Mouse (Mus musculus) heart, postnatal 0 days (tissue): ENCODE data around the gene Otud7b. TPM values are rescaled to one million over a fixed set of nuclear protein-coding genes. Genes with fewer than 3 reads are reported as not detected.

Source experiments
- ATAC-seq: fragments of 200-750 bp; cut with Nextera tagmentation; 2 replicates; pipeline ENCODE4 v1.8.0; 2017; ENCODE audit warnings: low read depth, moderate number of reproducible peaks, moderate library complexity; ENCODE audit not compliant: insufficient read depth
- DNase-seq: peaks from one replicate; pipeline ENCODE4 v3.0.0-alpha.2; 2016; ENCODE audit warnings: low spot score
- H3K27ac ChIP-seq: fragments of 300-500 bp; sonication (generic); 2 replicates; pipeline ENCODE4 v1.5.1; 2014; ENCODE audit warnings: low read depth, mild to moderate bottlenecking
- H3K27me3 ChIP-seq: fragments of 300-500 bp; sonication (generic); 2 replicates; pipeline ENCODE4 v1.6.1; 2014; ENCODE audit warnings: low read length, mixed read lengths; ENCODE audit not compliant: control insufficient read depth, insufficient read depth
- H3K36me3 ChIP-seq: fragments of 300-500 bp; sonication (generic); replicated peaks from 2 replicates; pipeline ENCODE4 v1.6.1; 2014; ENCODE audit warnings: low read length, mixed read lengths; ENCODE audit not compliant: control insufficient read depth, insufficient read depth
- H3K4me1 ChIP-seq: fragments of 300-500 bp; sonication (generic); 2 replicates; pipeline ENCODE4 v1.6.1; 2014; ENCODE audit warnings: antibody characterized with exemption; ENCODE audit not compliant: control insufficient read depth, insufficient read depth
- H3K4me2 ChIP-seq: fragments of 300-500 bp; sonication (generic); 2 replicates; pipeline ENCODE4 v1.6.1; 2014; ENCODE audit warnings: low read depth, mild to moderate bottlenecking, low read length, moderate library complexity
- H3K4me3 ChIP-seq: fragments of 300-500 bp; sonication (generic); 2 replicates; pipeline ENCODE4 v1.5.1; 2014; ENCODE audit warnings: low read depth, low read length
- H3K9ac ChIP-seq: fragments of 300-500 bp; sonication (generic); replicated peaks from 2 replicates; pipeline ENCODE4 v1.6.1; 2014; ENCODE audit warnings: low read depth, low read length, mixed read lengths
- H3K9me3 ChIP-seq: fragments of 300-500 bp; sonication (generic); replicated peaks from 2 replicates; pipeline ENCODE4 v1.6.1; 2016; ENCODE audit warnings: low read length; ENCODE audit not compliant: control insufficient read depth
- CTCF ChIP-seq: IDR thresholded peaks from 2 replicates; pipeline ENCODE4 v1.5.1; 2016; ENCODE audit warnings: antibody characterized with exemption, control low read depth, low read depth
- EP300 ChIP-seq: IDR thresholded peaks from 2 replicates; pipeline ENCODE4 v1.6.1; 2016; ENCODE audit warnings: antibody characterized with exemption, low read depth
- WGBS: fragments of 180-500 bp; shearing (Covaris S2); extraction: QIAGEN DNeasy Blood & Tissue Kit; methylation state at CpG from one replicate; pipeline ENCODE4 v1.1.7; 2014; 5-methylcytosine and 5-hydroxymethylcytosine counted together
- polyA plus RNA-seq: library from polyadenylated mRNA; unstranded; fragments of >200 nt; fragmentation: Nextera tagmentation; extraction: Ambion mirVana; gene quantifications from 2 replicates; pipeline ENCODE4 v1.2.1, GENCODE M21; 2015
- total RNA-seq: library from RNA; depleted of rRNA; stranded (reverse); fragments of >200 nt; gene quantifications from 2 replicates; pipeline ENCODE4 v1.2.3, GENCODE M21; 2014; ENCODE audit warnings: low replicate concordance

The Otud7b gene
- total and polyA plus RNA-seq, 2 experiments from 2014 or later = 16.8 to 21.9 TPM

DNA sequence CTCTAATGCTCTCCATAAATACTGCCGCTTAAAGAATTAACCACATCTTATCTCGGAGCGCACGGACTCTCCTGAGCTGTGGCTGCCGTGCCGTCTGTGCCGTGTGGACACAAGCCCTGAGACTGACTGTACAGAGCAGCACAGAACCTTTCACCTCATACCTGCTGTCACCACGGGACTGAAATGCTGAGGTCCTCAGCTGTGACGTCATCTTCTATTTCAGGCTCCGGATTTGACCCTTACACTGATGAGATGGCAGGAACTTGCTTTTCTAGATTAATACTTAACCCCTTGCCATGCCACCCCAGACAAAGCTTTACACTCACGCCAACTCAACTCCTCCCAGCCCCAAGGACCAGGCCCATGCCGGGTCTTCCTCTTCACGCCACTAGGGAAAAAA is 10.1 kb upstream of the Otud7b start:
- Histone ChIP-seq H3K4me3 (peak overlapping the region; percentile 27), H3K4me2 (peak overlapping the region; percentile 55), H3K4me1 (peaks cover 10% of the 10 kb centered on the region; the same call in 1 of the 2 replicates), H3K9ac (no peak overlapping the region), H3K9me3 (no peaks in the 10 kb centered on the region), H3K36me3 (no peaks in the 10 kb centered on the region), H3K27me3 (no peaks in the 10 kb centered on the region), H3K27ac (peak overlapping the region; percentile 54)
- DNase-seq (peak; percentile 74), ATAC-seq (peak; percentile 86)
- WGBS = 17% methylated on average over 13 of the region's 13 CpGs
- no peak for TF ChIP-seq EP300
- TF ChIP-seq CTCF = no peak

DNA sequence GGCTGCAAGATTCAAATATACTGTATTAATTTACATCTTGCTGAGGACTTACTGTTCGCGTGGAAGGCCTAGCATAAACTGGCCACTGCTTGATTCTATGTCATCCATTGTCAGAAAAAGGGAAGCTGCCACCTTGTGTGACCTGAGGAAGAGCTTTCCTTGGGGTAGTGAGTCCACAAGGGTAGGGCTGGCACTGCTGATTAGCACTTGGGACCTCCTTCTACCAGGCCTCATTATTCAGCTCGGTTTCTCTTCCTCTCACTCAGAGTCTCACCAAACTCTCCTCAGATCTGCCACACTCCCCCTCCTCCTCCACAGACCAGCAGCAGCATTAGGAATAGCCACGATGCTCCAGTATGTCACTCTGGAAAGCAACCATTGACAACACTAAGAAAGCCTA is 6.2 kb upstream of the Otud7b start:
- ATAC-seq = no peak
- no peak for DNase-seq
- Histone ChIP-seq H3K27ac (no peak overlapping the region), H3K9me3 (no peaks in the 10 kb centered on the region), H3K4me2 (no peak overlapping the region), H3K27me3 (no peaks in the 10 kb centered on the region), H3K36me3 (no peaks in the 10 kb centered on the region), H3K4me1 (peaks cover 10% of the 10 kb centered on the region; the same call in 1 of the 2 replicates), H3K9ac (no peak overlapping the region), H3K4me3 (no peak overlapping the region)
- TF ChIP-seq EP300 (no peak), CTCF (no peak)
- WGBS = 51% methylated on average over 4 of the region's 4 CpGs

DNA sequence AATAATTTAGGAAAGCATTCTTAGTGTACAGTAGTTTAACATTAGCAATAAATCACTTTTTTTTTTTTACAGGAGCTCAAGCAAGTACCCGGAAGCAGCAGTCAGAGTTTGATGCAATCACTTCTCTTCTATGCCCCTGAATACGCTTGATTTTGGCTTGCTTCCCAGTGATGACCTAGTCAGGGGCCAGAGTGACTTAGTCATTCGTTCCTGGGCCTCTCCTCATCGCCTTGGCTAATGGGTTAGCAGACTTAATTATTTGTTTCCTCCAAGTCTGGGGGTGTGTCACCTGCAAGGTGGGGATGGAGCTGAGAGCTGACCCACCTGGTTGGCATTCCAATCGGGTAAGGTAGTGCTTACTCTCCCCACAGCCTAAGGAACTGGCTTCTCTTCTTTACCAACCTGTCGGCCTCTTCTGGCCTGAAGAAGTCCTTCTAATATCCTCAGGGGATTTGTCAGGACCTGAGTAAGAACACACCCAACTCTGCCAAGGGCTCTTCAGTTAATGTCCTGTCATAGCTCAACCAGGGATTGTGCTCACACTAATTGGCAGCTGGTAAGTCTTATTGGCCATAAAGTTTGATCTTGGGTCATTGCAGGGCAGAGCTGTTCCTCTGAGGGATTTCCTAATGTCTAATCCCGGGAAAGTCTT is 5.6 kb upstream of the Otud7b start:
- DNase-seq (peak; percentile 60), ATAC-seq (no peak)
- no peak overlapping the region for H3K27ac ChIP-seq

DNA sequence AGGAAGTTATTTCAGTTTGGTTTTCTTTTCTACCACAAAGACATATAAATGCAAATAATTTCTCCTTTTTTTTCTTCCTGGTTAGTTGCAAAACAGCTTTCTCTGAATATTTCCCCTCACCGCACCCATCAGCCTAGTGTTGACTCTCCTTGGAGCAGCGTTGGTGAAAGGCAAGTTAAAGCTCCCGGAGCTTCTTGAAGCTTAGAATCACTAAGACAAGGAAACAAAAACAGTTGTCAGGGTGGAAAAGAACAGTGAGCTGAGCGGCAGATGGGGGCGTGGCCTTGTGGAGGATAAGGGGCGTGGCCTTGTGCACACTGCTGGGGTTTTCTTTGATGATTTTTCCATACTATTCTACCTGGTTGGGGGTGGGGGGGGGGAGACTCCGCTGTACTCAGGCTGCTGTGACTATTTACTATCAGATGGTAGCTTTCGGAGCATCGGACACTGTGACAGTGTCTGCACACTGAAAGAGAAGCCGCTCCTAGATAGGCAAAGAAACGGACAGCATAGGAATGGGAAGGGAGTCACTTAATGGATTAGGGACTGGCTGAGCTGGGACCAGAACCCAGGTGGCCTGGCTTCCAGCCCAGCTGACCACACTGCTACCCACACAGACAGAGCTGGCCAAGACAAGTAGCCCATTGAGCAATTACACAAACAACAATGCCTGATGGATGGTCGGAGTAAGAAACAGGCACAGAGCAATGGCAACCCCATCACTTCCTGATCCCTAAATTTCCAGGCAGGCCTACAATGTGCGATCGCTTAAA is 2.0 kb upstream of the Otud7b start:
- DNase-seq (peak; percentile 65), ATAC-seq (no peak)
- H3K4me3 ChIP-seq = peak overlapping the region; percentile 24
- peak overlapping the region; percentile 49 for H3K4me2 ChIP-seq
- no peak overlapping the region for H3K9ac ChIP-seq
- WGBS = 16% methylated on average over 14 of the region's 14 CpGs
- TF ChIP-seq CTCF (no peak), EP300 (no peak)
- no peaks in the 10 kb centered on the region for H3K36me3 ChIP-seq
- H3K9me3 ChIP-seq = no peaks in the 10 kb centered on the region
- H3K27ac ChIP-seq = no peak overlapping the region
- H3K27me3 ChIP-seq = no peaks in the 10 kb centered on the region
- H3K4me1 ChIP-seq = peaks cover 6% of the 10 kb centered on the region; the same call in 1 of the 2 replicates

More for the DNA sequence above, 5.6 kb upstream of the Otud7b start:
- TF ChIP-seq CTCF = no peak
- TF ChIP-seq EP300 = no peak
- Histone ChIP-seq H3K4me3 (no peak overlapping the region), H3K4me2 (no peak overlapping the region), H3K27me3 (no peaks in the 10 kb centered on the region), H3K36me3 (no peaks in the 10 kb centered on the region), H3K9me3 (no peaks in the 10 kb centered on the region), H3K9ac (no peak overlapping the region), H3K4me1 (peaks cover 4% of the 10 kb centered on the region; the same call in 1 of the 2 replicates)
- 31% methylated on average over 7 of the region's 7 CpGs for WGBS

DNA sequence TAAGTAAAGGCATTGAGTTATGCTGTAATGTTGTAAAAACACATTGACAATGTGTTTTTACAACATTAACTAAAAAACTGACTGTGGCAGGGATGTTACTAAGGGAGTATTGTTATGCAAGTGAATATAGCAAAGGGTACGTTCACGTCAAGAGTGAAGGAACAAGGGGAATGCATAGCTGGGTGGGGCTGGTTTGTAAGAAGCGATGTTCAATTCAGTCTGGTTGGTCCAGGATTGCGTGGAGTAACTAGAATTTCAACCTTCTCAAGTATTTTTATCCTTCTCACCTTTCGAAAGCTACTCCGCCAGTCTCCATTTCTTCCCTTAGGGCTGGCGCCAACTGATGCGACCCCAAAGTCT is 446 bp upstream of the Otud7b start:
- Histone ChIP-seq H3K27me3 (no peaks in the 10 kb centered on the region), H3K4me3 (peak overlapping the region; percentile 93), H3K4me2 (peak overlapping the region; percentile 85), H3K27ac (peak overlapping the region; percentile 94), H3K9ac (peak overlapping the region; percentile 90), H3K4me1 (peaks cover 6% of the 10 kb centered on the region; the same call in 1 of the 2 replicates), H3K36me3 (no peaks in the 10 kb centered on the region; the same call in 1 of the 2 replicates), H3K9me3 (no peaks in the 10 kb centered on the region)
- WGBS = 2% methylated on average over 8 of the region's 8 CpGs
- DNase-seq = no peak
- peak; percentile 12; the same call in 1 of the 2 replicates for ATAC-seq
- no peak for TF ChIP-seq EP300
- no peak for TF ChIP-seq CTCF
